Mouse (Mus musculus): Measurements from ENCODE around the gene Rps15a. TPM values are rescaled to one million over a fixed set of nuclear protein-coding genes. Genes with fewer than 3 reads are reported as not detected.
A peak's percentile ranks its signal among the peaks of the same experiment; 100 is the strongest.

Rps15a gene
- total and polyA plus RNA-seq, 3 experiments: 774 to 3,118 (median 2,996) TPM

DNA sequence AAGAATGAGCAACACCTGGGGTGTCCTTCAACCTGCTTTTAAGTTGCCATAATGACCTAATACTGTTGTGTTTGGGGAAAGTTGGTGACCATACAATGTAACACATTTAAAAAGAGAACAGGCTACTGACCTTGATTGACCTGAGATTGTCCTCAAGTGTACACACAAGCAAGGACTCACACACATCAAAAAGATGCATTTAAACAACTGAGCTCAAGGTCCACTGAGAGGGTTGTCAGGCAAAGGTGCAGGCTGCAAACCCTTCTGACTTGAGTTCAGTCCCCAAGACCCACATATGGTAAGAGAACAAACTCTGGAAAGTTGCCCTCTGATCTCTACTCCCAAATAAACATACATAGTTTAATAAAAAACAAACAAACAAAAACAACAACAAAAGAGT is 9.7 kb upstream of the Rps15a start:
- H3K4me3 ChIP-seq (replicated peaks in 1 of 3; ENCODE audit: low read depth in 2 of 3, low read length in 2 of 3, poor library complexity in 1 of 3): no peak overlapping the region
- dilution Hi-C loops (cut with MboI; ENCODE audit: extremely low pct_ligation_motif_present, extremely low pct_unique_long_range_greater_than_20kb, low sequenced_read_pairs) (no loop called here), in situ Hi-C loops (cut with MboI; ENCODE audit: low pct_ligation_motif_present, low pct_unique_long_range_greater_than_20kb, low sequenced_read_pairs) (loop anchor here (10.0 kb wide), 1 partner anchor 169 kb away; no protein-coding TSS in a partner anchor)
- peaks cover 35 to 49% of the 10 kb centered on the region in 2 experiments for H3K36me3 ChIP-seq (replicated peaks in 1 of 2; ENCODE audit: control insufficient read depth in 1 of 2, insufficient read depth in 1 of 2, low read length in 1 of 2)
- H3K27ac ChIP-seq (ENCODE audit: insufficient read depth, low read depth): no peak overlapping the region
- peaks cover 4 to 51% of the 10 kb centered on the region in 2 experiments for H3K4me1 ChIP-seq (ENCODE audit: control insufficient read depth in 1 of 2, insufficient read depth in 2 of 2)
- peaks cover 64% of the 10 kb centered on the region for H3K79me2 ChIP-seq (replicated peaks; ENCODE audit: control insufficient read depth, extremely low read depth, insufficient read depth, poor library complexity, severe bottlenecking)
- H3K4me2 ChIP-seq (ENCODE audit: insufficient read depth, low read depth, poor library complexity, severe bottlenecking): 0 out of 2 replicates have a peak overlapping the region, but pooled peaks have one; percentile 17
- no peak for DNase-seq (ENCODE audit: extremely low read depth)
- TF ChIP-seq ZNF384 (IDR thresholded peaks at IDR 0.05; ENCODE audit: low read depth, low read length) (peak; percentile 19; the same call in 1 of the 2 replicates), NELFE (IDR thresholded peaks at IDR 0.05; ENCODE audit: low read depth, low read length) (no peak), ETS1 (conservative IDR thresholded peaks at IDR 0.05; ENCODE audit: low read depth, low read length) (no peak)
- no peak overlapping the region for H3K9ac ChIP-seq (ENCODE audit: insufficient read depth, low read depth)
- H3K9me3 ChIP-seq (replicated peaks; ENCODE audit: low read length): no peaks in the 10 kb centered on the region
- no peaks in the 10 kb centered on the region for H3K27me3 ChIP-seq (replicated peaks)

- dilution Hi-C loops (cut with MboI; ENCODE audit: extremely low pct_ligation_motif_present, extremely low pct_unique_long_range_greater_than_20kb, low sequenced_read_pairs) (no loop called here), in situ Hi-C loops (cut with MboI; ENCODE audit: low pct_ligation_motif_present, low pct_unique_long_range_greater_than_20kb, low sequenced_read_pairs) (loop anchor here (10.0 to 25.0 kb wide), 3 partner anchors 171 to 711 kb away; no protein-coding TSS in a partner anchor)
- no peak for DNase-seq (ENCODE audit: extremely low read depth)
- peaks cover 52 to 69% of the 10 kb centered on the region in 2 experiments for H3K36me3 ChIP-seq (replicated peaks in 1 of 2; ENCODE audit: control insufficient read depth in 1 of 2, insufficient read depth in 1 of 2, low read length in 1 of 2)
- no peak overlapping the region for H3K4me3 ChIP-seq (replicated peaks in 1 of 3; ENCODE audit: low read depth in 2 of 3, low read length in 2 of 3, poor library complexity in 1 of 3)
- no peaks in the 10 kb centered on the region for H3K27me3 ChIP-seq (replicated peaks)
- TF ChIP-seq MAFK (IDR thresholded peaks at IDR 0.05; ENCODE audit: insufficient replicate concordance, low read length) (no peak), MAZ (IDR thresholded peaks at IDR 0.05; ENCODE audit: low read depth, low read length) (no peak), RAD21 (IDR thresholded peaks at IDR 0.05; ENCODE audit: low read depth, low read length) (no peak), NRF1 (IDR thresholded peaks at IDR 0.05; ENCODE audit: low read depth, low read length) (no peak), MEF2A (IDR thresholded peaks at IDR 0.05; ENCODE audit: borderline replicate concordance, low read depth, low read length) (no peak), ZC3H11A (IDR thresholded peaks at IDR 0.05; ENCODE audit: low read depth, low read length) (no peak), TBP (conservative IDR thresholded peaks at IDR 0.05; ENCODE audit: low read depth, low read length) (no peak), POLR2AphosphoS2 (IDR thresholded peaks at IDR 0.05; ENCODE audit: low read depth, low read length) (no peak; the same call in 1 of the 2 replicates), ZMIZ1 (IDR thresholded peaks at IDR 0.05; ENCODE audit: low read depth, low read length) (no peak), E2F4 (IDR thresholded peaks at IDR 0.05; ENCODE audit: insufficient replicate concordance, low read depth, low read length) (no peak), USF1 (IDR thresholded peaks at IDR 0.05; ENCODE audit: low read depth, low read length) (no peak), PAX5 (IDR thresholded peaks at IDR 0.05; ENCODE audit: low read length) (no peak), MYC (IDR thresholded peaks at IDR 0.05; ENCODE audit: low read depth, low read length) (no peak), UBTF (IDR thresholded peaks at IDR 0.05; ENCODE audit: low read depth, low read length) (no peak), TCF12 (IDR thresholded peaks at IDR 0.05; ENCODE audit: low read depth, low read length) (no peak), MXI1 (IDR thresholded peaks at IDR 0.05; ENCODE audit: low read depth, low read length) (no peak), SIN3A (IDR thresholded peaks at IDR 0.05; ENCODE audit: low read length) (no peak), RCOR1 (conservative IDR thresholded peaks at IDR 0.05; ENCODE audit: low read depth, low read length) (no peak), KAT2A (IDR thresholded peaks at IDR 0.05; ENCODE audit: insufficient replicate concordance, low read length) (no peak), NELFE (IDR thresholded peaks at IDR 0.05; ENCODE audit: low read depth, low read length) (no peak)
- H3K9ac ChIP-seq (ENCODE audit: insufficient read depth, low read depth): no peak overlapping the region
- H3K79me2 ChIP-seq (replicated peaks; ENCODE audit: control insufficient read depth, extremely low read depth, insufficient read depth, poor library complexity, severe bottlenecking): peaks cover 60% of the 10 kb centered on the region
- peaks cover 5 to 64% of the 10 kb centered on the region in 2 experiments for H3K4me1 ChIP-seq (ENCODE audit: control insufficient read depth in 1 of 2, insufficient read depth in 2 of 2)
- no peak overlapping the region for H3K27ac ChIP-seq (ENCODE audit: insufficient read depth, low read depth)
- no peak overlapping the region for H3K4me2 ChIP-seq (ENCODE audit: insufficient read depth, low read depth, poor library complexity, severe bottlenecking)
- no peaks in the 10 kb centered on the region for H3K9me3 ChIP-seq (replicated peaks; ENCODE audit: low read length)
Observed at GRCm38 (mm10) chr7:118123512-118124411, 7.8 kb upstream of the Rps15a start.
